Mouse (Mus musculus): ENCODE results near the gene 8030474K03Rik. TPM values are rescaled to one million over a fixed set of nuclear protein-coding genes. Genes with fewer than 3 reads are reported as not detected.

Gene 8030474K03Rik
- not detected for polyA plus RNA-seq (2017; shearing (Covaris generic))

GRCm38 (mm10) chrX:101794342-101794741, at the start of gene 8030474K03Rik, which contains the start of gene Gm4779:
8030474K03Rik (plus strand) TSS chrX:101794656.
Gm4779 (minus strand) TSS chrX:101794423.

Other genes starting within 250 kb of the 8030474K03Rik start
- gene Ogt, start 154.6 kb upstream of the 8030474K03Rik start, polyA plus RNA-seq (2017; shearing (Covaris generic)): 393 TPM
- gene Cxcr3, start 60.4 kb upstream of the 8030474K03Rik start, polyA plus RNA-seq (2017; shearing (Covaris generic)): 260 TPM
- gene Gm4779, start 233 bp upstream of the 8030474K03Rik start, polyA plus RNA-seq (2017; shearing (Covaris generic)): not detected
- 2.1 TPM for gene Nhsl2, start 54.7 kb downstream of the 8030474K03Rik start, polyA plus RNA-seq (2017; shearing (Covaris generic))